Mouse (Mus musculus) left cerebral cortex, postnatal 10 days (tissue): ENCODE results near the gene Sycp1. TPM values are rescaled to one million over a fixed set of nuclear protein-coding genes. Genes with fewer than 3 reads are reported as not detected.

Experiments
- DNase-seq, 2 experiments: peaks; one replicate each; pipeline ENCODE4 v3.0.0; 2021 to 2022; ENCODE audit warnings: low spot score in 2 of 2, mixed read lengths in 1 of 2; ENCODE audit errors: extremely low spot score in 1 of 2
- intact Hi-C: fragments of 180-260 bp; cut with DNase I; formaldehyde crosslinking; loops from one replicate; pipeline ENCODE4 v1.15.1; 2025
- total RNA-seq, 2 experiments: library from RNA; stranded (reverse); gene quantifications; 2 replicates each; pipeline ENCODE4 v1.2.3; 2021

Sycp1 gene
- total RNA-seq, 2 experiments from 2014 or later = not detected

- intact Hi-C loops = no loop called here
- DNase-seq = no peak
Observed at GRCm38 (mm10) chr3:102773018-102773417, 162.9 kb downstream of the Sycp1 start.

Other genes starting within 250 kb of the Sycp1 start
- 10 to 100 TPM; 47.4 to 51.7 TPM for gene Tspan2, start 201.6 kb downstream of the Sycp1 start, total RNA-seq
- gene Tshb, start 153.4 kb downstream of the Sycp1 start, total RNA-seq = not detected
- not detected for gene Nr1h5, start 28.0 kb upstream of the Sycp1 start, total RNA-seq
- gene Sike1, start 59.6 kb upstream of the Sycp1 start, total RNA-seq = 10 to 100 TPM; 83.3 to 85.2 TPM
- 100 to 1,000 TPM; 289 to 294 TPM for gene Csde1, start 84.3 kb upstream of the Sycp1 start, total RNA-seq
- gene Nras, start 122.2 kb upstream of the Sycp1 start, total RNA-seq = 100 to 1,000 TPM; 143 to 169 TPM
- gene Ampd1, start 137.9 kb upstream of the Sycp1 start, total RNA-seq = not detected
- gene Dennd2c, start 166.5 kb upstream of the Sycp1 start, total RNA-seq = 1 to 10 TPM in 1 of 2 experiments, under 1 TPM in 1; 0.95 to 1.2 TPM
- 10 to 100 TPM; 69.6 to 77.7 TPM for gene Bcas2, start 235.6 kb upstream of the Sycp1 start, total RNA-seq